Mouse (Mus musculus) limb, embryonic 10.5 days (tissue): Measurements from ENCODE around the gene Pcdh19. TPM values are rescaled to one million over a fixed set of nuclear protein-coding genes. Genes with fewer than 3 reads are reported as not detected.
"Not testable (repeated sequence)": the region's sequence is repeated elsewhere in the genome, so short reads cannot be mapped to it uniquely, and the experiment has no call there.

Experiments used
- DNase-seq: peaks from one replicate; pipeline ENCODE4 v3.0.0-alpha.2; 2017; ENCODE audit warnings: low spot score
- H3K27ac ChIP-seq: fragments of 300-500 bp; sonication (generic); 2 replicates; pipeline ENCODE4 v1.5.1; 2016; ENCODE audit warnings: mild to moderate bottlenecking
- H3K27me3 ChIP-seq: fragments of 300-500 bp; sonication (generic); 2 replicates; pipeline ENCODE4 v1.6.1; 2016; ENCODE audit warnings: low read depth, mild to moderate bottlenecking; ENCODE audit not compliant: poor library complexity, severe bottlenecking
- H3K36me3 ChIP-seq: fragments of 300-500 bp; sonication (generic); 2 replicates; pipeline ENCODE4 v1.6.1; 2016; ENCODE audit warnings: mild to moderate bottlenecking, moderate library complexity
- H3K4me1 ChIP-seq: fragments of 300-500 bp; sonication (generic); 2 replicates; pipeline ENCODE4 v1.6.1; 2016
- H3K4me3 ChIP-seq: fragments of 300-500 bp; sonication (generic); 2 replicates; pipeline ENCODE4 v1.5.1; 2016; ENCODE audit warnings: mild to moderate bottlenecking, moderate library complexity
- H3K9me3 ChIP-seq: fragments of 300-500 bp; sonication (generic); replicated peaks from 2 replicates; pipeline ENCODE4 v1.6.1; 2016; ENCODE audit warnings: mild to moderate bottlenecking
- WGBS: fragments of 180-500 bp; shearing (Covaris S2); methylation state at CpG from one replicate; pipeline ENCODE4 v1.1.7; 2016; 5-methylcytosine and 5-hydroxymethylcytosine counted together
- polyA plus RNA-seq: library from polyadenylated mRNA; unstranded; fragments of >200 nt; fragmentation: Nextera tagmentation; extraction: Ambion mirVana; gene quantifications from 2 replicates; pipeline ENCODE4 v1.2.1, GENCODE M21; 2016

Pcdh19 gene
- polyA plus RNA-seq = 3.1 and 4.0 TPM in 2 replicates

- Histone ChIP-seq H3K9me3 (no peaks in the 10 kb centered on the region), H3K27ac (peak within 1 kb of the TSS; percentile 53), H3K4me3 (peak within 1 kb of the TSS; percentile 60), H3K4me1 (no peaks in the 10 kb centered on the region; the same call in 1 of the 2 replicates), H3K36me3 (no peaks in the 10 kb centered on the region), H3K27me3 (peaks cover 90% of the 10 kb centered on the region)
- peak; percentile 83 for DNase-seq
- 18% methylated on average over 25 of the region's 26 CpGs for WGBS
These were observed at the start of gene Pcdh19 for GRCm38 (mm10) chrX:133688840-133689239. Pcdh19 (minus strand) TSS chrX:133688987.

- Histone ChIP-seq H3K4me3 (no peak overlapping the region), H3K36me3 (no peaks in the 10 kb centered on the region), H3K27me3 (peaks cover 6% of the 10 kb centered on the region; the same call in 1 of the 2 replicates), H3K27ac (no peak overlapping the region), H3K4me1 (no peaks in the 10 kb centered on the region), H3K9me3 (no peaks in the 10 kb centered on the region)
- 85% methylated on average over 2 of the region's 2 CpGs for WGBS
- DNase-seq = no peak
These were observed 47.1 kb upstream of the Pcdh19 start for GRCm38 (mm10) chrX:133735871-133736270.

GRCm38 (mm10) chrX:133734984-133735383, 46.2 kb upstream of the Pcdh19 start:
- Histone ChIP-seq H3K4me3 (no peak overlapping the region), H3K27ac (no peak overlapping the region), H3K4me1 (no peaks in the 10 kb centered on the region), H3K36me3 (no peaks in the 10 kb centered on the region), H3K27me3 (no peaks in the 10 kb centered on the region; the same call in 1 of the 2 replicates), H3K9me3 (no peaks in the 10 kb centered on the region)
- 44% methylated on average over 6 of the region's 6 CpGs for WGBS
- DNase-seq = peak; percentile 39

- Histone ChIP-seq H3K36me3 (no peaks in the 10 kb centered on the region), H3K27ac (no peak overlapping the region), H3K4me1 (no peaks in the 10 kb centered on the region), H3K27me3 (peaks cover under 1% of the 10 kb centered on the region; the same call in 1 of the 2 replicates), H3K4me3 (no peak overlapping the region), H3K9me3 (no peaks in the 10 kb centered on the region)
- 90% methylated on average over 3 of the region's 3 CpGs for WGBS
- no peak for DNase-seq
These were observed 32.7 kb upstream of the Pcdh19 start for GRCm38 (mm10) chrX:133721517-133721916.

GRCm38 (mm10) chrX:133710621-133711020, 21.8 kb upstream of the Pcdh19 start:
- no peak overlapping the region for H3K4me3 ChIP-seq
- DNase-seq = no peak
- peaks cover 41% of the 10 kb centered on the region; the same call in 1 of the 2 replicates for H3K27me3 ChIP-seq
- H3K27ac ChIP-seq = no peak overlapping the region
- H3K9me3 ChIP-seq = no peaks in the 10 kb centered on the region
- no peaks in the 10 kb centered on the region for H3K4me1 ChIP-seq
- no peaks in the 10 kb centered on the region for H3K36me3 ChIP-seq
- 90% methylated on average over 2 of the region's 2 CpGs for WGBS

- no peaks in the 10 kb centered on the region for H3K4me1 ChIP-seq
- H3K4me3 ChIP-seq = no peak overlapping the region
- no peaks in the 10 kb centered on the region for H3K36me3 ChIP-seq
- no peak overlapping the region for H3K27ac ChIP-seq
- no peak for DNase-seq
- WGBS = 87% methylated on average over 1 of the region's 1 CpGs
- no peaks in the 10 kb centered on the region for H3K9me3 ChIP-seq
- H3K27me3 ChIP-seq = 0 out of 2 replicates have a peak, but pooled peaks cover 4% of the 10 kb centered on the region
These were observed 14.1 kb upstream of the Pcdh19 start for GRCm38 (mm10) chrX:133702902-133703301.

- WGBS = 90% methylated on average over 2 of the region's 4 CpGs
These were observed 9.1 kb upstream of the Pcdh19 start for GRCm38 (mm10) chrX:133697871-133698270.

GRCm38 (mm10) chrX:133696461-133696860, 7.7 kb upstream of the Pcdh19 start:
- no peak overlapping the region for H3K27ac ChIP-seq
- WGBS = 33% methylated on average over 4 of the region's 4 CpGs
- H3K36me3 ChIP-seq = no peaks in the 10 kb centered on the region

More at GRCm38 (mm10) chrX:133697871-133698270, 9.1 kb upstream of the Pcdh19 start:
- not testable (repeated sequence) for H3K4me1 ChIP-seq, H3K36me3 ChIP-seq, H3K9me3 ChIP-seq, H3K4me3 ChIP-seq, DNase-seq, H3K27ac ChIP-seq
- H3K27me3 ChIP-seq = peaks cover 24% of the 10 kb centered on the region; the same call in 1 of the 2 replicates

GRCm38 (mm10) chrX:133693037-133693760, 4.4 kb upstream of the Pcdh19 start:
- H3K4me3 ChIP-seq = no peak overlapping the region
- no peaks in the 10 kb centered on the region for H3K36me3 ChIP-seq
- no peaks in the 10 kb centered on the region for H3K4me1 ChIP-seq
- H3K27ac ChIP-seq = no peak overlapping the region
- no peaks in the 10 kb centered on the region for H3K9me3 ChIP-seq
- no peak for DNase-seq
- WGBS = 63% methylated on average over 5 of the region's 5 CpGs
- peaks cover 60% of the 10 kb centered on the region for H3K27me3 ChIP-seq

More at GRCm38 (mm10) chrX:133696461-133696860, 7.7 kb upstream of the Pcdh19 start:
- Histone ChIP-seq H3K27me3 (peaks cover 28% of the 10 kb centered on the region; the same call in 1 of the 2 replicates), H3K4me3 (no peak overlapping the region), H3K9me3 (no peaks in the 10 kb centered on the region), H3K4me1 (no peaks in the 10 kb centered on the region)
- no peak for DNase-seq

GRCm38 (mm10) chrX:133692392-133692790, 3.6 kb upstream of the Pcdh19 start:
- H3K27ac ChIP-seq = no peak overlapping the region
- H3K36me3 ChIP-seq = no peaks in the 10 kb centered on the region
- no peak for DNase-seq
- no peak overlapping the region for H3K4me3 ChIP-seq
- H3K4me1 ChIP-seq = no peaks in the 10 kb centered on the region
- H3K9me3 ChIP-seq = no peaks in the 10 kb centered on the region
- peaks cover 69% of the 10 kb centered on the region for H3K27me3 ChIP-seq
- 36% methylated on average over 2 of the region's 2 CpGs for WGBS

- no peaks in the 10 kb centered on the region for H3K9me3 ChIP-seq
- DNase-seq = no peak
- H3K4me3 ChIP-seq = peak overlapping the region; percentile 31
- 8% methylated on average over 12 of the region's 12 CpGs for WGBS
- no peaks in the 10 kb centered on the region for H3K36me3 ChIP-seq
- H3K27me3 ChIP-seq = peaks cover 75% of the 10 kb centered on the region
- no peaks in the 10 kb centered on the region; the same call in 1 of the 2 replicates for H3K4me1 ChIP-seq
- H3K27ac ChIP-seq = no peak overlapping the region
These were observed 3.0 kb upstream of the Pcdh19 start for GRCm38 (mm10) chrX:133691581-133692391.

- no peak overlapping the region for H3K27ac ChIP-seq
- H3K36me3 ChIP-seq = no peaks in the 10 kb centered on the region
- H3K4me1 ChIP-seq = no peaks in the 10 kb centered on the region; the same call in 1 of the 2 replicates
- H3K4me3 ChIP-seq = peak overlapping the region; percentile 31
- 14% methylated on average over 11 of the region's 11 CpGs for WGBS
- peaks cover 82% of the 10 kb centered on the region for H3K27me3 ChIP-seq
- H3K9me3 ChIP-seq = no peaks in the 10 kb centered on the region
- no peak for DNase-seq
These were observed 2.0 kb upstream of the Pcdh19 start for GRCm38 (mm10) chrX:133690822-133691221.
